Mouse (Mus musculus) heart, embryonic 16.5 days (tissue): ENCODE measurements around the gene Kcnk3. TPM values are rescaled to one million over a fixed set of nuclear protein-coding genes. Genes with fewer than 3 reads are reported as not detected.

Experiments
- ATAC-seq: fragments of 200-750 bp; cut with Nextera tagmentation; replicated peaks from 2 replicates; pipeline ENCODE4 v1.8.0; 2017; ENCODE audit warnings: moderate number of reproducible peaks; ENCODE audit not compliant: insufficient read depth, low FRiP score; ENCODE audit errors: extremely low read depth
- H3K27ac ChIP-seq: fragments of 300-500 bp; sonication (generic); 2 replicates; pipeline ENCODE4 v1.5.1; 2014; ENCODE audit warnings: mild to moderate bottlenecking, low read length, control low read depth, moderate library complexity
- H3K27me3 ChIP-seq: fragments of 300-500 bp; sonication (generic); 2 replicates; pipeline ENCODE4 v1.6.1; 2014; ENCODE audit warnings: low read length, mixed read lengths; ENCODE audit not compliant: control insufficient read depth, insufficient read depth
- H3K36me3 ChIP-seq: fragments of 300-500 bp; sonication (generic); 2 replicates; pipeline ENCODE4 v1.6.1; 2014; ENCODE audit not compliant: control insufficient read depth, insufficient read depth
- H3K4me1 ChIP-seq: fragments of 300-500 bp; sonication (generic); 2 replicates; pipeline ENCODE4 v1.6.1; 2014; ENCODE audit warnings: low read length, mixed read lengths; ENCODE audit not compliant: control insufficient read depth, insufficient read depth
- H3K4me2 ChIP-seq: fragments of 300-500 bp; sonication (generic); 2 replicates; pipeline ENCODE4 v1.6.1; 2014; ENCODE audit warnings: low read depth, mild to moderate bottlenecking, control low read depth, low read length
- H3K4me3 ChIP-seq: fragments of 300-500 bp; sonication (generic); 2 replicates; pipeline ENCODE4 v1.5.1; 2014; ENCODE audit warnings: mild to moderate bottlenecking, control low read depth, low read length
- H3K9ac ChIP-seq: fragments of 300-500 bp; sonication (generic); 2 replicates; pipeline ENCODE4 v1.6.1; 2014; ENCODE audit warnings: low read length, control low read depth
- H3K9me3 ChIP-seq: fragments of 300-500 bp; sonication (generic); replicated peaks from 2 replicates; pipeline ENCODE4 v1.6.1; 2016; ENCODE audit warnings: low read length; ENCODE audit not compliant: control insufficient read depth
- WGBS: fragments of 180-500 bp; shearing (Covaris S2); extraction: QIAGEN DNeasy Blood & Tissue Kit; methylation state at CpG from one replicate; pipeline ENCODE4 v1.1.7; 2014; 5-methylcytosine and 5-hydroxymethylcytosine counted together
- polyA plus RNA-seq: library from polyadenylated mRNA; unstranded; fragments of >200 nt; fragmentation: Nextera tagmentation; extraction: Ambion mirVana; gene quantifications from 2 replicates; pipeline ENCODE4 v1.2.1, GENCODE M21; 2015

Gene Kcnk3
- polyA plus RNA-seq, 1 experiment from 2014 or later = 15.3 TPM

DNA sequence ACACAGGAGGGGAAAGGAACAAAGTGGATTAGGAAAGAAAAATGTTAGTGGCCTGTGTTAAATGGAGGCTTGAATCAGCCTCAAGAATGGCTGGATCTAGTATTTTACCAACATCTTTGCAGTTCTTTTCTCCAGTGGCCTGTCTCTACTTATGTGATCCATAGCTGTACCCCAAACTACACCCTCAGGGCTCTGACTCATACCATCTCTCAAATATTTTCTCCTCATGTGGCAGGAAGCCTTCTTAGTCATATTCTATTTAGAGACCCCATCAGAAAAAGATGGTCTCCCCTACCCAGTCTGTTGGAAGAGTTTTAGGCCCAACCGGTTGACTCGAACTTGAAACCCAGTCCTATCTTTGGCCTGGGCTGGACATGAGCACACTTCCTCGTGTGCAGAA lies 28.5 kb upstream of the Kcnk3 start:
- Histone ChIP-seq H3K27ac (no peak overlapping the region), H3K4me3 (no peak overlapping the region), H3K4me2 (no peak overlapping the region), H3K9ac (no peak overlapping the region), H3K36me3 (no peaks in the 10 kb centered on the region), H3K9me3 (peaks cover 5% of the 10 kb centered on the region; the same call in 1 of the 2 replicates), H3K27me3 (no peaks in the 10 kb centered on the region), H3K4me1 (peaks cover 9% of the 10 kb centered on the region)
- no peak for ATAC-seq
- WGBS = 84% methylated on average over 3 of the region's 3 CpGs

DNA sequence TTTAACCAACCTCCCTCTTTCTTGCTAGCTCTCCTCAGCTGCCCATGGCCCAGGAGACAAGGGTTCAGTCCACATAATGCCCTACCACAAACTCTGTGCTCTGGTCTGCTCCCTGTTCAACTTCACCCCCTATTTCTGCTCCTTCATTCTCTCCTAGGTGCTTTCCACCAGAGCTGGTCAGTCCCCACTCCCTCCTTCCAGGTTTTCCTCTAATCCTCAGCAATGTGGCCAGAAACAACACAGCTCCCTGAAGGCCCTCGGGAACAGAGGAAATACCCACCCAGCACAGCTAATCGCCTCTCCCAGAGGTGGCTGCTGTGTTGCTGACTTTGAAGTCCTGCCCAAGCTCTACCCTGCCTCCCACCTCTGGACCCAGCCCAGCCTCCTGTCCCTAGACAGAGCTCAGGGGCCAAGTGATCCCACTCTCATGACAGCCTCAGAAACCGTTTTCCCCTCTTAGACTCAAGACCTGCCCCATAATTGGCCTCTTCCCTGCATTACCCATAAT lies 27.9 kb upstream of the Kcnk3 start:
- no peak overlapping the region for H3K4me2 ChIP-seq
- no peak overlapping the region for H3K27ac ChIP-seq
- H3K36me3 ChIP-seq = no peaks in the 10 kb centered on the region
- peaks cover 4% of the 10 kb centered on the region; the same call in 1 of the 2 replicates for H3K4me1 ChIP-seq
- no peaks in the 10 kb centered on the region for H3K27me3 ChIP-seq
- no peak overlapping the region for H3K4me3 ChIP-seq
- 0 out of 2 replicates have a peak, but pooled peaks have one; percentile 37 for ATAC-seq
- H3K9ac ChIP-seq = no peak overlapping the region
- WGBS = 24% methylated on average over 3 of the region's 3 CpGs
- peaks cover 5% of the 10 kb centered on the region; the same call in 1 of the 2 replicates for H3K9me3 ChIP-seq

DNA sequence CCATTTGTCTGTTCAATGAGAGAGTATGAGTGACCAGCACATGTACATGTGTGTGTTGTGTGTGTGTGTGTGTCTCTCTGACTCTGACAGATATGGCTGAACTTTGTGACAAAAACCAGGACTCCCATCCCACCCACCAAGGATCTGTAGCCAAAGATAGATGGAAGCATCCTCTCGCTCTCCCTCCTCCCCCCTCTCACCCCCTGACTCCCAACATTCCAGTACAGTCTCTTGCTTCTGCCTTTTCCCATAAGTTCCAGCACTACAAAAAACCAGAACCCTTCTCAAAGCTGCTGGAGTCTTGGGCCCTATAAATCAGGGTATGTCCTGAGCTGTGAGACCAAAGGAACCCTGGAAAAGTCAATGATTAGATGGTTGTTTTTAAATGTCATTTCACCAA lies 19.5 kb upstream of the Kcnk3 start:
- no peaks in the 10 kb centered on the region for H3K9me3 ChIP-seq

DNA sequence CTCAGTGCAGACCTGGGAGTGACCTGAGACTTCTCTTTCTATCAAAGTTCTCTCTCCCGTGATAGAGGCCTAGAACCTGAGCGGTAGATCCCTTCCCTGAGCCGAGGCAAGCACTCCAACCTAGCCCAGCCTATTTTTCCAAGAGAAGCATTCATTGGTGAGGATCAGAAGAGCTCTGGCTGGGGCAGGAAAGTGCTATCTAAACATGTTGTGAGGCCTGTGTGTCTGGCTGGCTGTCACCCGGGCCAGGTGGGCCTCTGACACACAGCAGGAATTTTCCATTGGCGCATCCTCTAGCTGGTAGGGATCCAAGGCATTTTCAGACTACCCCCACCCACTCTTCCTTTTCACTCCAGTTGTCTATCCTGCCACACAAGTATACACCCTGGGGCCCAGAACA lies 16.1 kb upstream of the Kcnk3 start:
- 29% methylated on average over 5 of the region's 5 CpGs for WGBS
- Histone ChIP-seq H3K27ac (peak overlapping the region; percentile 64), H3K27me3 (no peaks in the 10 kb centered on the region), H3K9ac (no peak overlapping the region), H3K4me3 (no peak overlapping the region), H3K4me2 (no peak overlapping the region), H3K36me3 (no peaks in the 10 kb centered on the region), H3K9me3 (0 out of 2 replicates have a peak, but pooled peaks cover 3% of the 10 kb centered on the region), H3K4me1 (peaks cover 22% of the 10 kb centered on the region)
- peak; percentile 47 for ATAC-seq

More for the DNA sequence above, 19.5 kb upstream of the Kcnk3 start:
- Histone ChIP-seq H3K27ac (no peak overlapping the region), H3K4me1 (peaks cover 17% of the 10 kb centered on the region; the same call in 1 of the 2 replicates), H3K27me3 (no peaks in the 10 kb centered on the region), H3K36me3 (no peaks in the 10 kb centered on the region), H3K4me2 (no peak overlapping the region), H3K9ac (no peak overlapping the region), H3K4me3 (no peak overlapping the region)
- 60% methylated on average over 1 of the region's 1 CpGs for WGBS
- no peak for ATAC-seq

DNA sequence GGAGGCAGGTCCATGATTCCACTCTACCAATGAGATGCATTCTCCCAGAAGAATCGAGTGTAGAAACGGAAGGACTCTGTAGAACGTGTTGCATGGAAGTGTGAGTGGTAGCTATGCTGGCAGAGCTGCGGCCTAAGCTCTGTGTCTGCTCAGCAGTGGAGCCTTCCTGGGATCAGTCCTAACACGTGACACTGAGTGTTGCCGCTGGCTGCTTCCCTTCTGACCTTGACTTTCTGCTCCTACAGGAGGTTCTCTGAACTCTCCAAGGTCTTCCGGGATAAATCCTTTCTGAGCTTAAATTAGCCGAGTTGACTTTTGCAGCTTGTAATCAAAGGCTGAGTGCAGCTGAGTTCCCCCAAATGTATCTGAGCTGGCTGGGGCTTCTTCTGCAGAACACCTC lies 13.6 kb upstream of the Kcnk3 start:
- Histone ChIP-seq H3K4me3 (no peak overlapping the region), H3K9me3 (0 out of 2 replicates have a peak, but pooled peaks cover 3% of the 10 kb centered on the region), H3K9ac (no peak overlapping the region), H3K36me3 (no peaks in the 10 kb centered on the region), H3K27me3 (no peaks in the 10 kb centered on the region), H3K27ac (peak overlapping the region; percentile 68), H3K4me2 (no peak overlapping the region), H3K4me1 (peaks cover 32% of the 10 kb centered on the region)
- ATAC-seq = peak; percentile 38
- 63% methylated on average over 8 of the region's 8 CpGs for WGBS

DNA sequence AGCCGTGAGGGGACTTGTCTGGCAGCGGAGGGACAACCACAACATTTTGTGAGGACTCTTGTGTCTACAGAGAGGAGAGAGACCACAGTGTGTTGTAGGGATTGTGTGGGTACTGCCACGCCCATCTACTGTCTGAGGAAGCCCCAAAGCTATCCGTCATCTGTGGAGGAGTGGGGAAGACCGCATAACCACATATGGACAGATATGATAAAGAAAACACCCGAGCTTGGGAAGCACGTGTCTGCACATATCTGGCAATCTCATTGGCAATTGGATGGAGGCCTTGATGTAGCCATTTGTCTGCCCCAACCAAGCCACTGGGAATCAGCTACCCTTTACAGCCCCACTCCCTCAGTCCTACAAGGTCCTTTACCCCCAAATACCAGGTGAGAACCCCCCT lies 11.7 kb upstream of the Kcnk3 start:
- H3K27ac ChIP-seq = no peak overlapping the region
- H3K9me3 ChIP-seq = 0 out of 2 replicates have a peak, but pooled peaks cover 3% of the 10 kb centered on the region
- no peaks in the 10 kb centered on the region for H3K27me3 ChIP-seq
- H3K4me3 ChIP-seq = no peak overlapping the region
- peaks cover 33% of the 10 kb centered on the region for H3K4me1 ChIP-seq
- H3K36me3 ChIP-seq = no peaks in the 10 kb centered on the region
- 76% methylated on average over 7 of the region's 7 CpGs for WGBS
- no peak overlapping the region for H3K4me2 ChIP-seq
- no peak overlapping the region for H3K9ac ChIP-seq
- no peak for ATAC-seq

DNA sequence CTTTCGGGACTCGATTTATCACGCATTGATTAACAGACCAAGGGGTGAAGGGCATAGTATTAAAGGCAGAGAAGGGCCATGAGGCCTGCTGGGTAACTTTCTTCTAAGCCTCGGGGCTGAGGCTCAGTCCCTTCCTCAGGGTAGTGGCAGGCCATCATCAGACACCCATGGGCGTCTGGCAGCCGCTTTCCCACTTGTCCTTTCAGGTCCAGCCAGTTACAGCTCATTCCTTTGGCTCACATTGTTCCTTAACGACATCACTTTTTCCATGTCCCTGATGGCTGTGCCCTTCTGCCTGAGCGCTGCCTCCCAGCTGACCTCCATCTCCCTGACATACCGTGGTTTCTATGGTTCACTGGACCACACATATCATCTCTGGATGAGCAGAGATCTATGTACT lies 10.7 kb upstream of the Kcnk3 start:
- peak; percentile 43; the same call in 1 of the 2 replicates for ATAC-seq
- H3K4me1 ChIP-seq = peaks cover 36% of the 10 kb centered on the region

DNA sequence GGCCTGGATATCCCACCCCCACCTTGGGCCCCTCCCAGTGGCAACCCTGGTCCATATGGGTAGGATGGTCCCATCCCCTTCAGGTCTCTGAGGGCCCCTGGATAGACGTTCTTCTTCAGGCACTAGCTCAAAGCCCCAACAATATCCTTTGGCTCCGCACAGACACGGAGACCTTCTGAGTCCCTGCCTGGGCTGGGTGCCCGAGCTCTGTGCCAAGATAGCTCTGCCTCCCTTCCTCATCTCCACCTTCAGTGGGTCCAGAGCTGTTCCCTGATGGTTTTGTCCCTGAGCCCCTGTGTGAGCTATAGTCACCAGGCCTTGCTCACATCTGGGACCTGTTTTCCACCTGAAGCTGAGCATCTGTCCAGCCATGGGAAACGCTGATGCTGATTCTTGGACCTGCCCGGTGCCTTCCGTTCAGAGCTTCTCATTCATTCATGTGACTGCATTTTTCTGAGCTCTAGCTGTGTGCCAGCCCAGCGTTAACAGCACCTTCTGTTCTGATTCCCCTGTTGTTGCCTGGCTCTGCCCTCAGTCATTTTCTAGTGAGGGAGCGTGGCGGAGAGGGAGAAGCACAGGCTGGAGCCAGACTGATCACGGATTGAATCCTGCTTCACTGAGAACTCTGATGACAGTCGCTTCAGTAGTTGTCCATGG lies 10.2 kb upstream of the Kcnk3 start:
- Histone ChIP-seq H3K4me1 (peaks cover 35% of the 10 kb centered on the region), H3K9ac (no peak overlapping the region)
- ATAC-seq = no peak

More for the DNA sequence above, 10.7 kb upstream of the Kcnk3 start:
- Histone ChIP-seq H3K4me2 (no peak overlapping the region), H3K27me3 (no peaks in the 10 kb centered on the region), H3K9me3 (0 out of 2 replicates have a peak, but pooled peaks cover 3% of the 10 kb centered on the region), H3K36me3 (no peaks in the 10 kb centered on the region), H3K4me3 (no peak overlapping the region), H3K9ac (no peak overlapping the region), H3K27ac (peak overlapping the region; percentile 72)
- 32% methylated on average over 9 of the region's 9 CpGs for WGBS

DNA sequence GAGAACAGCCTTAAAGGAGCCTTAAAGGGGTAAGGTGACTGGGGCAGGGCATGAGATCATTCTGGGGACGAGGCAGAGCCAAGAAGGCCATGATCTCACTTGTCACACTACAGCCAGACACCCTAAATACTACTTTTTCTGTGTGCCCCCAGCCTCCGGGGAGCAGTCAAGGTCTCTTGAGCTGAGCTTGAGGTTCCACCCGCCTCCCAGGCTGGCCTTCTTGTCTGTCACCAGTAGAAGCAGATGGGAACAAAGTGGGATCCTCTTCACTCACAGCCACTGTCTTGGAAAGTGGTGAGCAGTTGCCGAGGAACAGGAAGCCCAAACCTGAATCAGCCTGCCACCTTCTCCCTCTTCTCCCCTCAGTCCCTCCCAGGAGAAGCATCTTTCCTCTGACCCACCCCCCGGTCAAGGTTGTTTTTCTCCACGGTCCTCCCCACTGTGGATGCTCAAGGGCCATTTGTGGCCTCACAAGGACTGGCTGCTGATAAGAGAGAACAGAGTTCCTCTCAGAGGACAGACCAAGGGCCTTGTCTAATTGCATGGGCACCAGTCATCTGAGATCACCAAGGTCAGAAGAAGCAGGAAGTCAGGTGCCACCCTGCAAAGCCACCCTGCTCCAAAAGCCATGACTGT lies 9.4 kb upstream of the Kcnk3 start:
- no peaks in the 10 kb centered on the region for H3K36me3 ChIP-seq
- H3K9me3 ChIP-seq = 0 out of 2 replicates have a peak, but pooled peaks cover 3% of the 10 kb centered on the region
- no peak overlapping the region for H3K4me3 ChIP-seq
- peaks cover 38% of the 10 kb centered on the region for H3K4me1 ChIP-seq
- H3K27me3 ChIP-seq = no peaks in the 10 kb centered on the region
- WGBS = 54% methylated on average over 6 of the region's 6 CpGs
- no peak for ATAC-seq
- peak overlapping the region; percentile 72 for H3K27ac ChIP-seq
- H3K4me2 ChIP-seq = no peak overlapping the region
- H3K9ac ChIP-seq = no peak overlapping the region

More for the DNA sequence above, 10.2 kb upstream of the Kcnk3 start:
- H3K4me3 ChIP-seq = no peak overlapping the region
- H3K36me3 ChIP-seq = no peaks in the 10 kb centered on the region
- 51% methylated on average over 12 of the region's 12 CpGs for WGBS
- no peak overlapping the region for H3K4me2 ChIP-seq
- H3K9me3 ChIP-seq = 0 out of 2 replicates have a peak, but pooled peaks cover 3% of the 10 kb centered on the region
- no peaks in the 10 kb centered on the region for H3K27me3 ChIP-seq
- H3K27ac ChIP-seq = peak overlapping the region; percentile 72
